Mouse (Mus musculus): ENCODE data around the gene Engase. TPM values are rescaled to one million over a fixed set of nuclear protein-coding genes. Genes with fewer than 3 reads are reported as not detected.

Gene Engase
- polyA plus RNA-seq (2016; fragmentation: Nextera tagmentation; extraction: Ambion mirVana), result 8.8 and 9.4 TPM in 2 replicates

DNA sequence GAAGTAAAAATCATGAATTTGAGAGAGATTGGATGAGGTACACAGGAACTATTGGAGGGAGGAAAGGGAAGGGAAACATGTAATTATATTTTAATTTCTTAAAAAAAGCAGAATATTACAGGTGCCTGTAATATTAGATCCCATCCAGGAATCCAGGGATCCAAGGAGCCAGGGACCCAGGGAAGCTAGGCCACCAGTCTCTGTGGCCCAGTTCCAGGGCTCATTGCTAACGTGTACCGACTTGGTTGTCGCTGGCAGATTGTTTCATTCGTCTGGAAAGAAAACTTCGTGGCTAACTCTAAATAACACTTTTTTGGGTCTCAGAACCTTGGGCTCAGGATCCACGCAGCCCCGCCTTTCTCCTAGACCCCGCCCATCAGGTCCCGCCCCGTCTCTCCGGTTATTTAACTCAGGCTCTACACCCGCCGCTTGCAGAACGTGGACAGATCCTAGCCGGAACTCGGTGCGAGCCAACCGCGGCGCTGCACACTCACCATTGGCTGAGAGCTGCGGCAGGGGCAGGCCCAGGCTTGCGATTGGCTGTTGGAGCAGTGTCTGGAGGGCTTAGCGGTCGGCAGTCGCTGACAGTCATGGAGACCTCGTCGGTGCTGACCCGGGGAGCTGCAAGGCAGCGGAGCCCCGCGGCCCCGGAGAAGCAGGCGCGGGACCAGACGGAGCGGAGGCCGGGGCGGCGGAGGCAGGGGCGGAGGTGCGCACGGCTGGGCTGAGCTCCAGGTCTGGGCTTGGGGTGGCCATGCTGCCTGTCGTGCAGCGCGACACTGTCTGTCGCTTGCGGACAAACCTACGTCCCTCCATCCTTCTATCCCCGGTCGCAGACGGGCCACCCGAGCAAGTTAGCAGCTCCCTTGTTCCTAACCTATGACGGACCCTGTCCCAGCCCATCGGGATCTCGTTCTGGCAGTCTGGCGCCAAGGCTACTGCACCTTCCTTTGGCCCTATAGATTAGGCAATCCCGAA lies at the start of gene Engase:
Gene Engase, plus strand, starts transcription at position 434 of the 978 bp plus-strand sequence.
- ATAC-seq (ENCODE audit: insufficient number of reproducible peaks, insufficient read depth, low FRiP score, low TSS enrichment, low read depth), result peak; percentile 99
- WGBS, result 2% methylated on average over 57 of the region's 57 CpGs
- no peak within 1 kb of the TSS; the same call in 1 of the 2 replicates for H3K27ac ChIP-seq

GRCm38 (mm10) chr11:118427266-118427779 lies 49.3 kb upstream of the Engase start:
- H3K27me3 ChIP-seq, result 0 out of 2 replicates have a peak, but pooled peaks cover 5% of the 10 kb centered on the region
- H3K4me2 ChIP-seq, result peak overlapping the region; percentile 63
- H3K36me3 ChIP-seq, result no peaks in the 10 kb centered on the region
- H3K9ac ChIP-seq (replicated peaks), result no peak overlapping the region
- H3K4me3 ChIP-seq (replicated peaks), result peak overlapping the region; percentile 36; the same call in 1 of the 2 replicates
- peaks cover 57% of the 10 kb centered on the region for H3K4me1 ChIP-seq (replicated peaks)
- no peaks in the 10 kb centered on the region for H3K9me3 ChIP-seq
- ATAC-seq (ENCODE audit: insufficient number of reproducible peaks, insufficient read depth, low FRiP score, low TSS enrichment, low read depth), result no peak
- H3K27ac ChIP-seq, result peak overlapping the region; percentile 76
- 36% methylated on average over 3 of the region's 3 CpGs for WGBS

More for the DNA sequence above, at the start of gene Engase:
- Histone ChIP-seq H3K4me2 (peak within 1 kb of the TSS; percentile 81), H3K9me3 (no peaks in the 10 kb centered on the region), H3K4me3 (replicated peaks) (peak within 1 kb of the TSS; percentile 77), H3K36me3 (peaks cover 12% of the 10 kb centered on the region), H3K4me1 (replicated peaks) (peaks cover 22% of the 10 kb centered on the region), H3K27me3 (no peaks in the 10 kb centered on the region), H3K9ac (replicated peaks) (peak within 1 kb of the TSS; percentile 72)

DNA sequence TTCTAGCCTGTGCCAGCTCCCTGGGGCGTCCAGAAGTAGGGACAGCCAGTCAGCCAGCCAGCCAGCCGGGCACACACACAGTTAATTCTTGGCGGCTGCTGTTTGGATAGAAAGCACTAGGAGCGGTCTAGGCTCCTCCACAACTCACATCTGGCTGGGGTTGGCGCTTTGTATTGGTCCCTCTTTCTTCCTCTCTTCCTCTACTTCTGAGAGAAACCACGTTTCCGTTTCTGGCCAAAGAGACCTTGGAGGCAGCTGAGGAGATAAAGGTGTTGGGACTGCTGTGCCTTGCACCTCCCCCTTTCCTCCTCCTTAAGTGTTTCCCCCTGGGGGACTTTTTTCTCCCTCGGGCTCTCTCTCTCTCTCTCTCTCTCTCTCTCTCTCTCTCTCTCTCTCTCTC lies 48.6 kb upstream of the Engase start, which contains the start of gene C1qtnf1:
Gene C1qtnf1, plus strand, starts transcription at position 218 of the 400 bp plus-strand sequence.
- 2% methylated on average over 8 of the region's 8 CpGs for WGBS
- Histone ChIP-seq H3K9ac (replicated peaks) (peak within 1 kb of the TSS; percentile 51), H3K4me3 (replicated peaks) (peak within 1 kb of the TSS; percentile 36), H3K4me2 (peak within 1 kb of the TSS; percentile 63), H3K27ac (peak within 1 kb of the TSS; percentile 76), H3K36me3 (no peaks in the 10 kb centered on the region), H3K27me3 (0 out of 2 replicates have a peak, but pooled peaks cover 2% of the 10 kb centered on the region), H3K9me3 (no peaks in the 10 kb centered on the region), H3K4me1 (replicated peaks) (peaks cover 57% of the 10 kb centered on the region)
- 0 out of 2 replicates have a peak, but pooled peaks have one; percentile 37 for ATAC-seq (ENCODE audit: insufficient number of reproducible peaks, insufficient read depth, low FRiP score, low TSS enrichment, low read depth)

GRCm38 (mm10) chr11:118428460-118428868 lies 48.2 kb upstream of the Engase start:
- Histone ChIP-seq H3K4me2 (peak overlapping the region; percentile 63), H3K9me3 (no peaks in the 10 kb centered on the region), H3K27me3 (no peaks in the 10 kb centered on the region), H3K36me3 (no peaks in the 10 kb centered on the region), H3K4me1 (replicated peaks) (peaks cover 57% of the 10 kb centered on the region), H3K27ac (peak overlapping the region; percentile 76; the same call in 1 of the 2 replicates), H3K9ac (replicated peaks) (peak overlapping the region; percentile 51), H3K4me3 (replicated peaks) (peak overlapping the region; percentile 36)
- ATAC-seq (ENCODE audit: insufficient number of reproducible peaks, insufficient read depth, low FRiP score, low TSS enrichment, low read depth), result no peak
- 8% methylated on average over 11 of the region's 11 CpGs for WGBS

DNA sequence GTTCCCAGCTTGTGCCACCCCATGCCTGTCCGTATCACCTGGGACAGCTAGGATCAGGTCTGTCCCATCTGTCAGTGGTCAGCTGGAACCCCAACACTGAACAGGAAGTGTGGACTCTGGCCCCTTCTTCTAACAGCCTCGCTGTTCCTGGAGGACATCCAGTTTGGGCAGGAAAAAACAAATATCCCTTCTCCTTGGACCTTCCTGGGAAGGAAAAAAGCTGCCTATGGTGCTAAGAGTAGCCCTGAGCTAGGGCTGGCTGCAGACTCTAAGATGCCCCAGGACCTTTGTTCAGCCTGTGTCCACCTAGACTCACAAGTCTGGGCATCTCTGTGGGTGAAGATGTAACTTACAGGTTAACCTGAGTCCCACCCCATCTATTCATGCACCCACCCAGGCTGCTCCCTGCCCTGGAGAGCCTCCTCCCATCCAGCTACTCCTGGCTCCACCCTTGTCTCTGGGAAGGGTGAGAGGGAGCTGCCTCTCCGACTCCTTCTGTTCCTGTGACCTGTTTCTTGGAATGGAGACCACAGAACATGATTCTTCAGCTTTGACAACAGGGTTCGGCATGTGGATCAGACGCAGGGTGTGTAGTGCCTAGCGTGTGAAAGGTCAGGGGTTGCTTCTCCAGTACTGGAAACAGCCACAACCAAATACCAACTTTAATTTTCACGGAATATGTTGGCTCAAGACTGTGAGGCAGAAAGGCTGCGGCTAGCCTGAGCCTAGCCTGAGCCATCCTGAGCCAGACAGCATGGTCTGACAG lies 47.5 kb upstream of the Engase start:
- peak overlapping the region; percentile 51; the same call in 1 of the 2 replicates for H3K9ac ChIP-seq (replicated peaks)
- WGBS, result 51% methylated on average over 8 of the region's 8 CpGs
- H3K36me3 ChIP-seq, result no peaks in the 10 kb centered on the region
- no peak for ATAC-seq (ENCODE audit: insufficient number of reproducible peaks, insufficient read depth, low FRiP score, low TSS enrichment, low read depth)
- no peaks in the 10 kb centered on the region for H3K27me3 ChIP-seq
- H3K27ac ChIP-seq, result 0 out of 2 replicates have a peak overlapping the region, but pooled peaks have one; percentile 12
- H3K4me3 ChIP-seq (replicated peaks), result peak overlapping the region; percentile 36
- peak overlapping the region; percentile 63 for H3K4me2 ChIP-seq
- H3K4me1 ChIP-seq (replicated peaks), result peaks cover 57% of the 10 kb centered on the region
- H3K9me3 ChIP-seq, result no peaks in the 10 kb centered on the region

DNA sequence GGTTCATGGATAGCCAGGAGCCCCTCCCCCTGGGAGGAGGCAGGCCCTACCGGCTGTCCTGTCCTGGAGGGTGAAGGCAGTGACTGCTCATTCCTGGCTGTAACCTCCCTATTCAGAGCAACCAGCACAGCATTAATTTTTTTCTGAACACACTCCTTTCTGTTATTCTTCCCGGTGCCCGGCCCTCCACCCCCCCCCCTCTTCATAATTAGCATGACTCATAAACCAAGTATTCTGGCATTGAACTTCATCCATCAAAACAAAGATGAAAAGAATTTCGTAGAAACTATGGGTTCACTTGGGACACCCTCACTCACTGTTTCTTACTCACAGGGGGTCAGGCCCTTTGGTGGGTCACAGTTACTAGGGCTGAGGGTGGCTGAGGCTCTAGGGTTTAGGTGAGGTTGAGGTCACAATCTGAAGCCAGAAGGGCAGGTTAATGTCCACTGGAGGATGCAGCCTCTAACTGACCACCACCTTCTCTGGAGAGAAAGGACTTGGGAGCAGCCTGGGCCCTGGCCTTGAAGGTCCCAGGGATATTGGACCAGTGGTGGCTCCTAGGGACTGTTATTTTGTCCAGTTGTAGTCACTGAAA lies 46.2 kb upstream of the Engase start:
- ATAC-seq (ENCODE audit: insufficient number of reproducible peaks, insufficient read depth, low FRiP score, low TSS enrichment, low read depth), result no peak
- Histone ChIP-seq H3K4me1 (replicated peaks) (peaks cover 67% of the 10 kb centered on the region), H3K9ac (replicated peaks) (no peak overlapping the region), H3K36me3 (no peaks in the 10 kb centered on the region), H3K9me3 (no peaks in the 10 kb centered on the region), H3K4me2 (no peak overlapping the region), H3K27me3 (0 out of 2 replicates have a peak, but pooled peaks cover 4% of the 10 kb centered on the region), H3K27ac (no peak overlapping the region), H3K4me3 (replicated peaks) (no peak overlapping the region)
- WGBS, result 37% methylated on average over 4 of the region's 4 CpGs

DNA sequence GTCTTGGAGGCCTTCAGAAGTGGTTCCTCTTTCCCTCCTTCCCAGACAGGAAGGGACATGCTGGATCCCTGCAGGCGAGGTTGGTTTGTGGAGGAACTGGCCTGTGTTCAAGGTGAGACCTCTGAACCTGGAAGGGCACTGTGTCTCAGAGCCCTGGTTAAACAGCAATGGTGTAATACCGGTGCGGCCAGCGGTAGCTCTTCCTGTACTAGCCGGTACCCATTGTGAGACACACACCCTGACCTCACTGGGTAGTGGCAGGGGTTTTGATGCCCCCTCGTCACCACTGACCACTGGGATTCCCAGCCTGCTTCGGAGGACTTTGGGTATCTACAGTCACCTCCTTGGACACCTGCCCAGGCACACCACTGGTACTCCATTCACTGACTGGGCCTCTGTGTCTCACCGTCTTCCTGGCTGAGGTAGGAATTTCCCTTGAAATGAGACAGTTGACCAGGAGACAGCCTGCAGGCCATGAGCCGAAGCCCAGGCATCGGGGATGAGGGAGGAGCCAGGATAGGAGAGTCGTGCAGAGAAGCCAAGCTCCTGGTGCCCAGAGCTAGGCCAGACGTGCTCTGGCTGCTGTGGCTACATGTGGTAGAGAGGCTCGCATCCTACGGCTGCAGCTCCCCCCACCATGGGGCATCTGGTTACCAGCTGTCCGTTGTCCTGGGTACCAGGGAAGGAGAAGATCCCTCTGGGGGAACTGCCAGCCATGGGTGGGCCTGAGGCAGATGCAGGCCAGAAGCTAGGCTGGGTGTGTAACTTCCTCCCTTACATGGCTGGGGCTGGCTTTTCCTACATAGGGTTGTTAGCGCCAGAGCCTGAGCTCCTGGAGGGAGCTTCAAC lies 45.3 kb upstream of the Engase start:
- Histone ChIP-seq H3K27ac (0 out of 2 replicates have a peak overlapping the region, but pooled peaks have one; percentile 45), H3K4me1 (replicated peaks) (peaks cover 74% of the 10 kb centered on the region), H3K9ac (replicated peaks) (no peak overlapping the region), H3K27me3 (0 out of 2 replicates have a peak, but pooled peaks cover 4% of the 10 kb centered on the region), H3K36me3 (no peaks in the 10 kb centered on the region), H3K4me2 (no peak overlapping the region), H3K4me3 (replicated peaks) (no peak overlapping the region), H3K9me3 (no peaks in the 10 kb centered on the region)
- ATAC-seq (ENCODE audit: insufficient number of reproducible peaks, insufficient read depth, low FRiP score, low TSS enrichment, low read depth), result no peak
- WGBS, result 62% methylated on average over 16 of the region's 16 CpGs

DNA sequence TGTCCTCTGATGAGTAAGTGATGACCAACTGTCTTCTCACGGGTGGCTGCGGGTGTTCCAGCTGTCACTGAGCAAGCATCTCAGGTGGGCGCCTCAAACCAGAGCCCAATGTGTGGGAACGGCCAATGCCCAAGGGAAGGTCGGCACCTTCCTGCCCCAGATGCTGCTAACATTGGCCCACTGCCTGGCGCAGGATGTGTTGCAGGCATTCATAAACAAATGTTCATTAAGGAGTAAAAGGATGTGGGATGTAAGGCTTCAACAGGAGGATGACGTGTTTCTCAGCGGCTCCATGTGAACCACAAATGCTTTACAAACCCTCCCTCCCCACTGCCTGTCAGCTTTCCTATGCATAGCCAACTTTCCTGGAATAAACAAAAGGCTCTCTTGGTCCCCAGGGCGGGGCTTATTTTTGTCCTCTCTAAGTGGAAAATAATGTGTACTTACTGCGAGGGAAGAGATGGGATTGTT lies 43.2 kb upstream of the Engase start:
- H3K4me2 ChIP-seq, result peak overlapping the region; percentile 44
- H3K9ac ChIP-seq (replicated peaks), result no peak overlapping the region
- H3K27ac ChIP-seq, result 0 out of 2 replicates have a peak overlapping the region, but pooled peaks have one; percentile 1
- H3K36me3 ChIP-seq, result no peaks in the 10 kb centered on the region
- H3K9me3 ChIP-seq, result no peaks in the 10 kb centered on the region
- H3K27me3 ChIP-seq, result 0 out of 2 replicates have a peak, but pooled peaks cover 4% of the 10 kb centered on the region
- peak overlapping the region; percentile 23 for H3K4me3 ChIP-seq (replicated peaks)
- WGBS, result 72% methylated on average over 10 of the region's 10 CpGs
- peaks cover 77% of the 10 kb centered on the region for H3K4me1 ChIP-seq (replicated peaks)
- ATAC-seq (ENCODE audit: insufficient number of reproducible peaks, insufficient read depth, low FRiP score, low TSS enrichment, low read depth), result no peak

DNA sequence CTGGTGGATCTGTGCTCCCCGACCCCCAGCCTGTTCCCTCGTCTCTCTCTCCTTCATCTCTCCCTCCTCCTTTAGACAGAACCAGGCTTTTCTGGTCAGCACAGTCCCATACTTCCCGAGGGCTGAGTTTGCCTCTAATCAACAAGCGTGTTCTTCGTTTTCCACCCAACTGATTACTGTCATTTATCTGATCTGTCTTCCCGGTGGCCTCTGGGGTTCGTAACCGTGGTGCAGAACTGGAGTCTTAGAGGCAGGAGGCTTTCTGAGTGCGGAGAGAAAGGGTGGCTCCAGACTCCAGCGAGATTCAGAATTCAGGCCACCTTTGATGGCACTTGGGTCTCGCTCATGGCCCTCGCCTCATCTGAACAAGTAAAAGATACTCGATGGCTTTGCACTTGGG lies 42.5 kb upstream of the Engase start:
- Histone ChIP-seq H3K27me3 (0 out of 2 replicates have a peak, but pooled peaks cover 4% of the 10 kb centered on the region), H3K9ac (replicated peaks) (no peak overlapping the region; the same call in 1 of the 2 replicates), H3K36me3 (no peaks in the 10 kb centered on the region), H3K4me1 (replicated peaks) (peaks cover 77% of the 10 kb centered on the region), H3K27ac (no peak overlapping the region), H3K4me3 (replicated peaks) (peak overlapping the region; percentile 23), H3K9me3 (no peaks in the 10 kb centered on the region), H3K4me2 (peak overlapping the region; percentile 44)
- no peak for ATAC-seq (ENCODE audit: insufficient number of reproducible peaks, insufficient read depth, low FRiP score, low TSS enrichment, low read depth)
- WGBS, result 43% methylated on average over 13 of the region's 13 CpGs

All from limb, embryonic 12.5 days (tissue).